Mouse (Mus musculus): ENCODE measurements around the gene Nr1d1.

Gene Nr1d1

DNA sequence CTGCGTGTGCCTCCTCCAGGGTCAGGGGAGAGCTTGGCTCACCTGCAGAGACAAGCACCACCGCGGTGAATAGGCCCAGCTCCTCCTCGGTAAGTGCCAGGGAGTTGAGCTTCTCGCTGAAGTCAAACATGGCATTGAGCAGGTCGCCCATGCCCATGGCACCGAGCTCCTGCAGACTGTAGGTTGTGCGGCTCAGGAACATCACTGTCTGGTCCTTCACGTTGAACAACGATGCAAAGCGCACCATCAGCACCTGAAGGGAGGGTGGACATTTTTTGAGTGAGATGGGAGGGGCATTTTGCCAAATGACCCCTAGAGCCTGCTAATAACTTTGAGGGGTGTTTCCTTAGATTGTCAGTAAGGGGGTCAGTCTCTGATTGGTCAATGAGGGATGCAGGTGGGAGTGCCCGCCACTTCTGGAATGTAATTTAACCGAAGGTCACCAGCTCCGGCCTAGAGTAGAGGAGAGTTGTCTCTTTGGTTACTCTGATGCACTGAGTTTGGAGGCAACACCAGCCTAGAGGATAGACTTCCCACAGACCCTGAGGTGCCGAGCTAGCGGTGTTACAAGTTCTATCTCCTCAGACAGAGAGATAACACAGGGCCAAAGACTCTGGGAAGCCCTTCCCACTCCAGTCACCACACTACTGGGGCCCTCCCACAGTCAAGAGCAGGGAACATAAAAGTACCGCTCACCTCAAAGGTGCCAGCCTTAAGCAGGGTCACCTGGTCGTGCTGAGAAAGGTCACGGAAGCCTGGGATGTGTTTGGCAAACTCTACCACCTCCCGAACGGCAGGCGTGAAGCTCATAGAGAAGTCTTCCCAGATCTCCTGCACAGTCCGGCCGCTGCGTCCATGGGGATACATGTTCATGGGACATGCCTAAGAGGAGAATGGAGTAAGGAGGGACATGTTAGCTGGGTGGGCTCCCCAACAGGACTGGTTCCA lies 5.9 kb downstream of the Nr1d1 start:
- 56% methylated on average over 25 of the region's 25 CpGs for WGBS

GRCm38 (mm10) chr11:98768127-98769006 lies 6.8 kb downstream of the Nr1d1 start:
- WGBS, result 22% methylated on average over 38 of the region's 39 CpGs

- WGBS, result 16% methylated on average over 4 of the region's 4 CpGs
Measured at GRCm38 (mm10) chr11:98767713-98768112, 7.4 kb downstream of the Nr1d1 start.

GRCm38 (mm10) chr11:98767276-98767675 lies 7.9 kb downstream of the Nr1d1 start:
- WGBS, result 19% methylated on average over 9 of the region's 9 CpGs

DNA sequence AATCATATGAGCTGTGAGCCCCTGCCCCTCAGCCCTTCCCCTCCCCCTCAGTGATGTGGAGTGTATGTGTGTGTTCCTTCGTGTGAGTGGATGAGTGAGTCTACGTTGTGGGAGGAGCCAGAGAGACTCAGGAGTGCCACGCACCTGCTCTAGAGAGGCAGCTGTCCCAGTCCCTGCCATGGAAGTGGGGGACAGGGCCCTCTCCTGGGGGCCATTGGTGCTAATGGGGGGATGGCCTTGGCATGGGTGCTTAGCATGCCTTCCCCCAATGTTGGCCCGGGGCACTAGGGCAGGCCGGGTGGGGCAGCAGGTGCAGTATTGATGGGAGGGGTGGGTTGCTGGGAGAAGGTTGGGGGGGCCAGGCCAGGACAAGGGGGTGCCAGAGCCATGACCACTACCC lies 8.3 kb downstream of the Nr1d1 start:
- WGBS, result 32% methylated on average over 5 of the region's 5 CpGs

GRCm38 (mm10) chr11:98766346-98766745 lies 8.8 kb downstream of the Nr1d1 start:
- WGBS, result 14% methylated on average over 2 of the region's 2 CpGs

- 23% methylated on average over 9 of the region's 9 CpGs for WGBS
Measured at GRCm38 (mm10) chr11:98765421-98766309, 9.5 kb downstream of the Nr1d1 start.

GRCm38 (mm10) chr11:98764091-98764490 lies 11.0 kb downstream of the Nr1d1 start:
- WGBS, result 81% methylated on average over 18 of the region's 18 CpGs

DNA sequence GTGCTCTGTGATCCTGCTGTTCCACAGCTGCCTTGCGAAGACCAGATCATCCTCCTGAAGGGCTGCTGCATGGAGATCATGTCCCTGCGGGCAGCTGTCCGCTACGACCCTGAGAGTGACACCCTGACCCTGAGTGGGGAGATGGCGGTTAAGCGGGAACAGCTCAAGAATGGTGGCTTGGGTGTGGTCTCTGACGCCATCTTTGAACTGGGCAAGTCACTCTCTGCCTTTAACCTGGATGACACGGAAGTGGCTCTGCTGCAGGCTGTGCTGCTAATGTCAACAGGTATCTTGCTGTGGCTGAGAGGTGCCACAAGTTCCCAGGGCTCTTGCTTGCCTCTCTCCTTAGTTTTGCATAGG lies 11.7 kb downstream of the Nr1d1 start:
- WGBS, result 79% methylated on average over 8 of the region's 8 CpGs

DNA sequence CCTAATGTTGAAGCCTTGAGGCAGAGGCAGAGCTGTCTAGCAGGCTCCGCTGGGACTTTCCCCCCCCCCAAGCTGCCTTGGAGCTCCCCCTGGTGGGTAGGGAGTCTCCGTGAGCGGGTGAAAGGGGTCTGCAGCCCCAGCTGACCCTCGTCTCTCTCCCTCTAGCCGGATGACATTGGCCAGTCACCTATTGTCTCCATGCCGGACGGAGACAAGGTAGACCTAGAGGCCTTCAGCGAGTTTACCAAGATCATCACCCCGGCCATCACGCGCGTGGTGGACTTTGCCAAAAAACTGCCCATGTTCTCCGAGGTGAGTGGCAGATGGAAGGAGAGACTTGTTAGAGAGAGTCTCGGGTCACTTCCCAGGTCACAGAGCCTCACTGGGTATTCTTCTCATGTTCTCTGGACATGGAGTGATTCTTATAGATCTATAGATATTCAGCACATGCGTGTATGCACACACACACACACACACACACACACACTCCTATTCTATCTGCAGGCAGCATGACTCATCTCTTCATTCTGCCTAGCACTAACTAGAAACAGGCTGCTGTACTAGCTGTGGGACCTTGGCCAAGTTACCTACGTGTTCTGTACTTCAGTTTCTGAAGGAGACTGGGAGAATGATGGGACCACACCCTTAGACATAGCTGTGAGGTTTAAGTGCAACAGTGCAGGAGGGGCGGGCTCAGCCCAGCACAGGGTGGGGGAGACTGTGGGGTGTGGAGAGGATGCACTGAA lies 12.2 kb downstream of the Nr1d1 start:
- 54% methylated on average over 17 of the region's 17 CpGs for WGBS

GRCm38 (mm10) chr11:98761939-98762338 lies 13.2 kb downstream of the Nr1d1 start:
- WGBS, result 81% methylated on average over 4 of the region's 4 CpGs

- WGBS, result 83% methylated on average over 12 of the region's 12 CpGs
Measured at GRCm38 (mm10) chr11:98756711-98757110, 18.4 kb downstream of the Nr1d1 start.

GRCm38 (mm10) chr11:98755726-98756380 lies 19.3 kb downstream of the Nr1d1 start:
- 69% methylated on average over 6 of the region's 6 CpGs for WGBS

DNA sequence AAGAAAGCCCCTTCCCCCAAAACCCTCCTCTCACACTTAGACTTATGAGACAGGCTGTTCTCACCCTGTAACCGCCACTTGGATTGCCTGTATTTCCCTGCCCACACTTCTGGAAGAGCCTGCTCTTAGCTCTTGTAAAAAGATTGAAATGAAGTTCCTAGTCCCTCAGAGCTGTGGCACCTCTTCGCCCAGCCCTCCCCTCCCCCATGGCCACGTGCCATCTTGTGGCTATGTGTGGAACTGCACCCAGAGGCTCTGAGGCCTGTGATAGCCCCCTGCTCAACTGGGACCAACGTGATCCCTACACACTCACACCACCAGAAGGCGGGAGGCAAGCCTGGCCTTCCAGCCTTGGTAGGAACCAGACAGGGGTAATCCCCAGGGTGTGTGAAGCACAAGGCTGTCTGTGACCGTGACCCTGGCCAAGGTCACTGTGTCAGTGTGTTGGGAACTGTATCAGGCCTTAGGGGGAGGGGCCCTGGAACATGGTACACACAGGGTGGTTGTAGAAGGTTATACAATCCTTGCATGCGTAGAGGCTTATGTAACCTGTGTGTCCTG lies 20.4 kb downstream of the Nr1d1 start:
- WGBS, result 11% methylated on average over 7 of the region's 7 CpGs

- WGBS, result 25% methylated on average over 9 of the region's 9 CpGs
Measured at GRCm38 (mm10) chr11:98754151-98754620, 20.9 kb downstream of the Nr1d1 start.

- 81% methylated on average over 5 of the region's 5 CpGs for WGBS
Measured at GRCm38 (mm10) chr11:98753264-98753663, 21.9 kb downstream of the Nr1d1 start.

GRCm38 (mm10) chr11:98752562-98753140 lies 22.5 kb downstream of the Nr1d1 start:
- 62% methylated on average over 10 of the region's 10 CpGs for WGBS

GRCm38 (mm10) chr11:98751221-98751782 lies 23.8 kb downstream of the Nr1d1 start:
- 8% methylated on average over 6 of the region's 6 CpGs for WGBS
